Mouse (Mus musculus) lung, embryonic 15.5 days (tissue): ENCODE data around the gene Dennd4a. TPM values are rescaled to one million over a fixed set of nuclear protein-coding genes. Genes with fewer than 3 reads are reported as not detected.

Experiments
- ATAC-seq: fragments of 200-750 bp; cut with Nextera tagmentation; 2 replicates; pipeline ENCODE4 v1.8.0; 2017; ENCODE audit warnings: moderate number of reproducible peaks, borderline replicate concordance; ENCODE audit not compliant: low FRiP score, low TSS enrichment; ENCODE audit errors: extremely low read depth
- H3K27ac ChIP-seq: fragments of 300-500 bp; sonication (generic); 2 replicates; pipeline ENCODE4 v1.5.1; 2015; ENCODE audit warnings: moderate library complexity, mild to moderate bottlenecking, inconsistent platforms
- H3K27me3 ChIP-seq: fragments of 300-500 bp; sonication (generic); 2 replicates; pipeline ENCODE4 v1.6.1; 2015; ENCODE audit warnings: inconsistent platforms
- H3K36me3 ChIP-seq: fragments of 300-500 bp; sonication (generic); 2 replicates; pipeline ENCODE4 v1.6.1; 2015; ENCODE audit warnings: inconsistent platforms
- H3K4me1 ChIP-seq: fragments of 300-500 bp; sonication (generic); 2 replicates; pipeline ENCODE4 v1.6.1; 2015; ENCODE audit warnings: inconsistent platforms
- H3K4me2 ChIP-seq: fragments of 300-500 bp; sonication (generic); 2 replicates; pipeline ENCODE4 v1.6.1; 2015; ENCODE audit warnings: inconsistent platforms, mild to moderate bottlenecking, moderate library complexity
- H3K4me3 ChIP-seq: fragments of 300-500 bp; sonication (generic); 2 replicates; pipeline ENCODE4 v1.5.1; 2015; ENCODE audit warnings: mild to moderate bottlenecking, inconsistent platforms
- H3K9ac ChIP-seq: fragments of 300-500 bp; sonication (generic); 2 replicates; pipeline ENCODE4 v1.6.1; 2015; ENCODE audit warnings: inconsistent platforms
- H3K9me3 ChIP-seq: fragments of 300-500 bp; sonication (generic); 2 replicates; pipeline ENCODE4 v1.6.1; 2016; ENCODE audit warnings: inconsistent platforms
- WGBS: fragments of 180-500 bp; shearing (Covaris S2); methylation state at CpG from one replicate; pipeline ENCODE4 v1.1.7; 2015; 5-methylcytosine and 5-hydroxymethylcytosine counted together
- polyA plus RNA-seq: library from polyadenylated mRNA; unstranded; fragments of >200 nt; fragmentation: Nextera tagmentation; extraction: Ambion mirVana; gene quantifications from 2 replicates; pipeline ENCODE4 v1.2.1, GENCODE M21; 2015

Dennd4a gene
- polyA plus RNA-seq, 1 experiment from 2014 or later, result 8.4 TPM

GRCm38 (mm10) chr9:64830092-64830618 is 19.0 kb downstream of the Dennd4a start:
- Histone ChIP-seq H3K36me3 (no peaks in the 10 kb centered on the region), H3K27me3 (no peaks in the 10 kb centered on the region), H3K27ac (no peak overlapping the region), H3K9ac (no peak overlapping the region), H3K9me3 (no peaks in the 10 kb centered on the region), H3K4me1 (no peaks in the 10 kb centered on the region), H3K4me2 (no peak overlapping the region), H3K4me3 (no peak overlapping the region)
- no peak for ATAC-seq
- 53% methylated on average over 6 of the region's 6 CpGs for WGBS

- Histone ChIP-seq H3K27me3 (no peaks in the 10 kb centered on the region), H3K9ac (no peak overlapping the region), H3K4me2 (no peak overlapping the region), H3K36me3 (no peaks in the 10 kb centered on the region), H3K4me3 (no peak overlapping the region), H3K9me3 (no peaks in the 10 kb centered on the region), H3K4me1 (no peaks in the 10 kb centered on the region), H3K27ac (no peak overlapping the region)
- ATAC-seq, result no peak
- 87% methylated on average over 7 of the region's 7 CpGs for WGBS
Measured at GRCm38 (mm10) chr9:64830641-64831040, 19.5 kb downstream of the Dennd4a start.

DNA sequence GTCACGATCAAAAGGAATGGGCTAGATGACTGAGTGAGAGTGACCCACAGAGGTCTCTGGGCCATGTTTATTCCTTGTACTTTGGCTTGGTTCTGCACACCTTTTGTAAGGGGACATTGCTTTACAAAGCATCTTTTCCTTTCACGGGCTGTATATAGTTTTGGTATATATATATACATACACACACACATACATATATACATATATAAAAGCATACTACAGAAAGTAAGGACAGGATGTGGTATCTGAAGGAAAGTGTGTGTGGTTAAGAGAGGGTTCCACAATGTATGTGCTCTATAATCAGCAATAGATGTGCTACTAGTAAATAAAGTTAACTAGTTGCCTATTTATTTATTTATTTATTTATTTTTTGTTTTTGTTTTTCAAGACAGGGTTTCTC is 20.6 kb downstream of the Dennd4a start:
- no peaks in the 10 kb centered on the region for H3K27me3 ChIP-seq
- 75% methylated on average over 2 of the region's 2 CpGs for WGBS
- no peak overlapping the region for H3K27ac ChIP-seq
- H3K36me3 ChIP-seq, result no peaks in the 10 kb centered on the region
- H3K4me2 ChIP-seq, result no peak overlapping the region
- H3K4me1 ChIP-seq, result no peaks in the 10 kb centered on the region
- H3K9ac ChIP-seq, result no peak overlapping the region
- H3K9me3 ChIP-seq, result no peaks in the 10 kb centered on the region
- H3K4me3 ChIP-seq, result no peak overlapping the region
- no peak for ATAC-seq

DNA sequence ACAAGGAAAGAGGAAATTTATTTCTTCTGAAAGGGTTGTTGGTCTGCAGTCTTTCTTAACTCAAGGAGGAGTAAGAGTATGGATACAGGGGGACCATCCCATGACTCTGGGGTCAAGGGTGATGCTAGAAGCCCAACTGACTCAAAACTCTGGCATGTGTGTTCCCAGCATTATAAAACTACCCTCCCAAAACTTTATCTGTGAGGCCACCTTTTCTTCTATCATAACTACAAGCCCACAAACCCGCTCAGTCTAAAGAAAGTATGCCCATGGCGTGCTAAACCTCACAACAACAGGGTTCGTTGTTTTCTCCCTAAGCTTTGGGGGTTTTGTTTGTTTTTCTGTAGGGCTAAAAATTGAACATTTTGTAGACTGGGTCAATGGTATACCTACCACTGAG is 23.3 kb downstream of the Dennd4a start:
- H3K27ac ChIP-seq, result no peak overlapping the region
- H3K4me1 ChIP-seq, result no peaks in the 10 kb centered on the region
- H3K4me3 ChIP-seq, result no peak overlapping the region
- ATAC-seq, result no peak
- no peaks in the 10 kb centered on the region for H3K27me3 ChIP-seq
- H3K9me3 ChIP-seq, result no peaks in the 10 kb centered on the region
- 91% methylated on average over 3 of the region's 3 CpGs for WGBS
- H3K9ac ChIP-seq, result no peak overlapping the region
- no peak overlapping the region for H3K4me2 ChIP-seq
- H3K36me3 ChIP-seq, result no peaks in the 10 kb centered on the region

DNA sequence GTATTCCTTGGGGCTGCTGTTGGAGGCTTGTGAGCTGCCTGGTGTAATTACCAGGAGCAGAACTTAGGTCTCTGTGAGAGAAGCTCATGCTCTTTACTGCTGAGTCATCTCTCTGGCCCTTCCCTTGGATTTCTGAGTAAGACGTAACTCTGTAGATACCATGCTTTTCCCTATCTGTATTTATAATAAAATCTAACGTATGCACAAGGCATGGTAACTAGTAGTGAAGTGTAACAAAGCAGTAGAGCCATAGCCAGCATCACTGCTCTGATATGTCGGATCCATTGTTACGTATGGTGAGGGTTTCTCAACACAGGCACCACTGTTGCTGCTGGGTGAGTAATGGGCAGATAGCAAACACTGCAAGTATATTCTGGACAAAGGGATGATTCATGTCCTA is 34.2 kb downstream of the Dennd4a start:
- 88% methylated on average over 4 of the region's 4 CpGs for WGBS
- no peaks in the 10 kb centered on the region for H3K9me3 ChIP-seq
- no peak overlapping the region for H3K4me2 ChIP-seq
- no peak for ATAC-seq
- no peak overlapping the region for H3K27ac ChIP-seq
- H3K4me1 ChIP-seq, result no peaks in the 10 kb centered on the region
- no peak overlapping the region for H3K4me3 ChIP-seq
- no peaks in the 10 kb centered on the region for H3K27me3 ChIP-seq
- peaks cover 7% of the 10 kb centered on the region; the same call in 1 of the 2 replicates for H3K36me3 ChIP-seq
- H3K9ac ChIP-seq, result no peak overlapping the region

DNA sequence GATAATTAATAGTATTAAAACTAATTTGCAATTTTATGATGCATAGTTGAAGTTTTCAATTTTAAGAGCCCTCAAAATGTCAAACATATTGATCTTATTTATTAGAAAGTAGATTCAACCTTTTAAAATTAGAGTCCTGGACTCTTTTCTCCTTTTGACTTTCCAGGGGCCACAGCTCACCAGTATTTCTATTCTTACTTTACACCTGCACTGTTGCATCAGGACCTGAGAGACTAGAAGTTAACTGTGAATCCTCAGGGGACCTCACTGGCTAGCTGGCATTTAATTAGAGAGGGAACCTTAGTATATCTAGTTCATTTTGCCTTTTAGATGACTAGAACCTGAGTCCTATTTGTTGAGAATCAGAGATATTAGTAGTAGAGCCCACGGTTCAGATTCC is 38.4 kb downstream of the Dennd4a start:
- H3K4me3 ChIP-seq, result no peak overlapping the region
- ATAC-seq, result no peak
- no peak overlapping the region for H3K9ac ChIP-seq
- H3K36me3 ChIP-seq, result peaks cover 6% of the 10 kb centered on the region; the same call in 1 of the 2 replicates
- no peak overlapping the region for H3K4me2 ChIP-seq
- WGBS, result 83% methylated on average over 1 of the region's 1 CpGs
- no peaks in the 10 kb centered on the region for H3K4me1 ChIP-seq
- H3K27ac ChIP-seq, result no peak overlapping the region
- no peaks in the 10 kb centered on the region for H3K9me3 ChIP-seq
- no peaks in the 10 kb centered on the region for H3K27me3 ChIP-seq

DNA sequence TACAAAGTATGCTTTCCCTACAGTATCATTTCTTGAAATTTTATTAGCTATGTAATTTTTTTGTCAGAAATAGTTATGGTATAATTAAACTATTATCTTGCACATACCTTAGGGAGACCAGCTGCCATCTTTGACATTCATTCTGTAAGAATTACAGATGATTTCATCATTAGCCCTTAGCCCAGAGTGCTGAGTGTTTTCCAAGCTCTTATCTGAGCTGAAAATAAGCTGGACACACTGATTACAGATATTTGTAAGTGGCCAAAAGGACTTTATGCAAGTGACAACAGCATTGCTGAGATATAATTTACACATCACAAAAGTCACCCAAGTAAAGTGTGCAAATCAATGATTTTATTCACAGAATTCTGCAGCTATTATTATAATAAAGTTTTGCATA is 48.9 kb downstream of the Dennd4a start:
- no peaks in the 10 kb centered on the region for H3K27me3 ChIP-seq
- no peak overlapping the region for H3K9ac ChIP-seq
- no peak overlapping the region for H3K4me2 ChIP-seq
- no peak for ATAC-seq
- H3K27ac ChIP-seq, result no peak overlapping the region
- H3K36me3 ChIP-seq, result peaks cover 12% of the 10 kb centered on the region; the same call in 1 of the 2 replicates
- no peak overlapping the region for H3K4me3 ChIP-seq
- no peaks in the 10 kb centered on the region for H3K9me3 ChIP-seq
- H3K4me1 ChIP-seq, result no peaks in the 10 kb centered on the region

- Histone ChIP-seq H3K27ac (no peak overlapping the region), H3K4me2 (no peak overlapping the region), H3K27me3 (no peaks in the 10 kb centered on the region), H3K9me3 (no peaks in the 10 kb centered on the region), H3K4me3 (no peak overlapping the region), H3K9ac (no peak overlapping the region), H3K36me3 (peaks cover 12% of the 10 kb centered on the region; the same call in 1 of the 2 replicates), H3K4me1 (no peaks in the 10 kb centered on the region)
- ATAC-seq, result no peak
- 90% methylated on average over 2 of the region's 2 CpGs for WGBS
Measured at GRCm38 (mm10) chr9:64862687-64863086, 51.5 kb downstream of the Dennd4a start.

DNA sequence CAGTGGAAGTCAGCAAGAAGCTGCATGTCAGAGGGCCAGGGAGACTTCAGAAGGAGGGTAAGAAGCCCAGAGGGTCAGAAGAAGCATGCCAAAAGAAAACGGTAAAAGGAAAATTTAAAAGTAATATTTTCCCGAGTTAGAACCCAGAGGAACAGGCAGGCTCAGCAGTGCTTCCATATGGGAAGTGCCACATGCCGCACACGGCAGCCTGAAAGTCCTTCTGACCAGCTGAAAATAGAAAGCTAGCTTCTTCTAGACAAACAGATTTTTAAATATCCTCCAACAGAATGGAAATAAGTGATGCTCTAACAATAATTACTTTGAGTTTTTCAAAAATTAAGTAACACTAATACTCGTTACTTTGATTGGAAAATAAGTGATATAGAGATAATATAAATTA is 74.9 kb downstream of the Dennd4a start:
- H3K27me3 ChIP-seq, result no peaks in the 10 kb centered on the region
- peaks cover 3% of the 10 kb centered on the region; the same call in 1 of the 2 replicates for H3K36me3 ChIP-seq
- no peak for ATAC-seq
- no peaks in the 10 kb centered on the region for H3K4me1 ChIP-seq
- H3K9ac ChIP-seq, result no peak overlapping the region
- no peak overlapping the region for H3K4me3 ChIP-seq
- H3K4me2 ChIP-seq, result no peak overlapping the region
- H3K27ac ChIP-seq, result no peak overlapping the region
- H3K9me3 ChIP-seq, result no peaks in the 10 kb centered on the region
- WGBS, result 71% methylated on average over 5 of the region's 5 CpGs

DNA sequence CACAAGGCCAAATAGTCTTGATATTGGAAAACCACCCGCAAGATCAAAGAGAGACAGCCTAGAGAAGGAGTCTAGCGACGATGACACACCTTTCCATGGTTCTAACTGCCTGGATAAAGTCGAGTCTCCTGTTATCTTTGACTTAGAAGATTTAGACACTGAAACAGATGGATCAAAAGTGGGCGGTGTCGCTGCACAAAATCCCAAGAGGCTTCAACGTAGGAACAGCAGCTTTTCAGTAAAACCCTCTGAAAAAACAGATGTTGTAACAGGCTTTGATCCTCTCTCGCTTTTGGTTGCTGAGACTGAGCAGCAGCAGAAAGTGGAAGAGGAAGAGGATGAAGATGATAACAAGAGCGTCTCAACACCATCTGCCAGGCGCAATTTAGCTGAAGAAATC is 85.5 kb downstream of the Dennd4a start:
- Histone ChIP-seq H3K4me1 (no peaks in the 10 kb centered on the region), H3K9me3 (no peaks in the 10 kb centered on the region), H3K4me2 (no peak overlapping the region), H3K4me3 (no peak overlapping the region), H3K27ac (no peak overlapping the region), H3K36me3 (peaks cover 9% of the 10 kb centered on the region), H3K27me3 (no peaks in the 10 kb centered on the region), H3K9ac (no peak overlapping the region)
- no peak for ATAC-seq
- 82% methylated on average over 10 of the region's 10 CpGs for WGBS

- no peaks in the 10 kb centered on the region for H3K9me3 ChIP-seq
- no peaks in the 10 kb centered on the region for H3K27me3 ChIP-seq
- no peak overlapping the region for H3K4me3 ChIP-seq
- no peak overlapping the region for H3K27ac ChIP-seq
- H3K36me3 ChIP-seq, result 0 out of 2 replicates have a peak, but pooled peaks cover 10% of the 10 kb centered on the region
- H3K4me1 ChIP-seq, result no peaks in the 10 kb centered on the region
- ATAC-seq, result no peak
- no peak overlapping the region for H3K9ac ChIP-seq
- no peak overlapping the region for H3K4me2 ChIP-seq
- WGBS, result 36% methylated on average over 4 of the region's 4 CpGs
Measured at GRCm38 (mm10) chr9:64902866-64903265, 91.7 kb downstream of the Dennd4a start.

GRCm38 (mm10) chr9:64903386-64903785 is 92.2 kb downstream of the Dennd4a start:
- Histone ChIP-seq H3K27ac (no peak overlapping the region), H3K4me2 (no peak overlapping the region), H3K27me3 (no peaks in the 10 kb centered on the region), H3K9ac (no peak overlapping the region), H3K4me3 (no peak overlapping the region), H3K4me1 (no peaks in the 10 kb centered on the region), H3K9me3 (no peaks in the 10 kb centered on the region), H3K36me3 (0 out of 2 replicates have a peak, but pooled peaks cover 10% of the 10 kb centered on the region)
- WGBS, result 55% methylated on average over 3 of the region's 3 CpGs
- no peak for ATAC-seq
